ENCODE assay signal across 2 mouse cellular contexts in the genomic region with DNA sequence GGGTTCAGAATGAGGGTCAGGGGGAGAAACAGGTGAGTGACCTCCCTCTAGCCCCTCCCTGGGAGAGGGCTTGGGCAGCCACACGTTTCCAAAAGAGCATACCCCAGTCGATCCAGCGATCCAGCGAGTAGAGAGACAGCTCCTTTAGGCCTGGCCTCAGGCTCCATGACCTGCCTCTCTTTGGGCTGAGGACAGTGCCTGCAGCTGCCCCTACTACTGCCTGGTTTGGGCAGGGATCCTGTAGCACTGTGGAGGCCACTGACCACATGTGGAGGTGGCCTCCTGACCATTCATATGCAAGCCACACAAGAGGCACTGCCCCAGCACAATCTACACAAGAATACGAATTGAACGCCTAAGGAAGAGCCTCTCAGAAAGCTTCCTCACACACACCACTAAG. TPM values are rescaled to one million over a fixed set of nuclear protein-coding genes. Genes with fewer than 3 reads are reported as not detected.
"Had no signal": no experiment of that assay in that cellular context is flagged by ENCODE, and none has a peak within 500 bp of the region (broad histone marks: within the 10 kb centered on the region; RNA-seq: fewer than 3 reads in every experiment).

No protein-coding gene starts in this region.

RNA-seq across cellular contexts. Expression of gene Palm2, which starts 21.7 kb away (rescaled TPM):
- total RNA-seq: neutrophil, adult 5-6 weeks had no signal
- polyA plus RNA-seq: spleen, adult 2 months had no signal
